Mouse (Mus musculus) C2C12 (cell line): ENCODE results near the gene Cnga1.

Experiments used
- CEBPB ChIP-seq: IDR thresholded peaks from one replicate; pipeline ENCODE4 v1.6.1; 2011; ENCODE audit warnings: low read depth, mild to moderate bottlenecking, control low read depth, moderate library complexity
- MAX ChIP-seq: IDR thresholded peaks from one replicate; pipeline ENCODE4 v1.6.1; 2011; ENCODE audit warnings: mild to moderate bottlenecking, control low read depth
- USF1 ChIP-seq: IDR thresholded peaks from one replicate; pipeline ENCODE4 v1.6.1; 2011; ENCODE audit warnings: low read depth, mild to moderate bottlenecking, control low read depth, moderate library complexity

DNA sequence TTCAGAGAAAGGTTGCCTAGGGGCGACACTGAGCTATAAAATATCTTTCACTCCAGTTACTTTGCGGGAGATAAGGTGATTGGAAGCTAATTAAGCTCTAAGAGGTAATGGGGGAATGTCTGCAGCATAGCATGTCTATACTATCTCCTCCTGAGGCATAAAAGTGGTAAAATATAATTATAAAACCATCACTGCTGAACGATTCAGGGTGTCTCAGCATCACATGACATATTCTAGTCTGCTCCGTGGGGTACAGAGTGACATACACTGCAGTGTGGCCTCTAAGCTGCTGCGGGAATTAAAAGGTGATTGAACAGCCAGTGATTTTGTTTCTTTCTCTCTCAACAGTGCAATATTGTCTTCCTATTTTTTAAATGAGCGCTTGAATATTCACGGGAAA lies 22.4 kb upstream of the Cnga1 start:
- TF ChIP-seq CEBPB (no peak), MAX (no peak), USF1 (no peak)
